Comparison of ENCODE assay signal across 8 mouse cellular contexts in the genomic region with DNA sequence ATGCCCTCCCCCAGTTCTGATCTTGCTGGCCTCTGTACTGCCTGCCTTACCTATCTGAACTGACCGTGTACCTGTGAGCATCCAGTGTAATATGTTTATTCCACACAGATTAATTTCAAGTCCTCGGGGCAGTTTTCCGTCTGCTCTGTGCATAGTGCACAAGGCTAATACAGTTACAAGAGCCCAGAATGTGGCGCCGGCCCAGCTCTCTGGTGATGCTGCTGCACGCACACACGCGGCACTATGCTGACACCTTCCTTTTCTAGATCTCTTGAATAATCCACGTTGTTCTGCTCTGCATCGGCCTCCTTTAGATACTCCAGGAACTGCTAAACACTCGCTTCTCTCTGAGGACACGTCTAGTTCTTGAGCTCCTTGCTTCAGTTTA. TPM values are rescaled to one million over a fixed set of nuclear protein-coding genes. Genes with fewer than 3 reads are reported as not detected.
DNase-seq lines count a peak whose midpoint lies in the region; ATAC-seq and TF ChIP-seq lines count a peak whose summit lies in the region.

No protein-coding gene starts in this region.

- no peak overlapping the region for H3K9ac ChIP-seq in heart, embryonic 15.5 days
- H3K9ac ChIP-seq in forebrain, embryonic 12.5 days = no peak overlapping the region
- no peak overlapping the region for H3K9ac ChIP-seq in liver, embryonic 12.5 days

- no peak for DNase-seq in heart, postnatal 36 days
- no peak for DNase-seq in Muller cell, postnatal 12 days (ENCODE audit: inconsistent ontology term)
- DNase-seq in embryo, embryonic 11 days = no peak
- DNase-seq in layer of hippocampus, postnatal 14 days (ENCODE audit: low spot score in 2 of 2) = no peak

- TF ChIP-seq CTCF in C2C12 (IDR thresholded peaks at IDR 0.05; ENCODE audit: control insufficient read depth, insufficient read depth, insufficient read length) = no peak

- H3K27me3 ChIP-seq in heart, embryonic 15.5 days = no peaks in the 10 kb centered on the region
- H3K27me3 ChIP-seq in C2C12 (ENCODE audit: control insufficient read depth, insufficient read depth, insufficient read length) = no peaks in the 10 kb centered on the region
- H3K27me3 ChIP-seq in forebrain, embryonic 12.5 days = peaks cover 25% of the 10 kb centered on the region
- no peaks in the 10 kb centered on the region for H3K27me3 ChIP-seq in liver, embryonic 12.5 days (replicated peaks)

- H3K4me1 ChIP-seq in heart, embryonic 15.5 days (replicated peaks) = peaks cover 11% of the 10 kb centered on the region
- H3K4me1 ChIP-seq in forebrain, embryonic 12.5 days = peaks cover 8% of the 10 kb centered on the region
- peaks cover 20% of the 10 kb centered on the region for H3K4me1 ChIP-seq in liver, embryonic 12.5 days

- WGBS in heart, embryonic 15.5 days = 45% methylated on average over 12 of the region's 12 CpGs
- WGBS in forebrain, embryonic 12.5 days = 58% methylated on average over 12 of the region's 12 CpGs
- WGBS in liver, embryonic 12.5 days (ENCODE audit: insufficient replicate concordance) = 44% methylated on average over 12 of the region's 12 CpGs

- no peaks in the 10 kb centered on the region for H3K9me3 ChIP-seq in heart, embryonic 15.5 days (replicated peaks)
- no peaks in the 10 kb centered on the region for H3K9me3 ChIP-seq in forebrain, embryonic 12.5 days
- H3K9me3 ChIP-seq in liver, embryonic 12.5 days (replicated peaks) = 0 out of 2 replicates have a peak, but pooled peaks cover 3% of the 10 kb centered on the region

- ATAC-seq in heart, embryonic 15.5 days (replicated peaks; ENCODE audit: insufficient number of reproducible peaks, insufficient read depth, low FRiP score, low read depth) = no peak
- ATAC-seq in forebrain, embryonic 12.5 days (ENCODE audit: low FRiP score) = no peak; the same call in none of the 2 replicates
- ATAC-seq in liver, embryonic 12.5 days = peak; percentile 35

- H3K4me2 ChIP-seq in heart, embryonic 15.5 days = peak overlapping the region; percentile 62
- H3K4me2 ChIP-seq in forebrain, embryonic 12.5 days = peak overlapping the region; percentile 50
- H3K4me2 ChIP-seq in liver, embryonic 12.5 days = peak overlapping the region; percentile 66

- no peaks in the 10 kb centered on the region for H3K79me3 ChIP-seq in C2C12 (ENCODE audit: low read depth)

- 0 out of 2 replicates have a peak overlapping the region, but pooled peaks have one; percentile 28 for H3K4me3 ChIP-seq in heart, embryonic 15.5 days
- no peak overlapping the region for H3K4me3 ChIP-seq in C2C12 (ENCODE audit: insufficient read depth, poor library complexity, severe bottlenecking)
- H3K4me3 ChIP-seq in forebrain, embryonic 12.5 days (replicated peaks) = no peak overlapping the region
- peak overlapping the region; percentile 36; the same call in 1 of the 2 replicates for H3K4me3 ChIP-seq in liver, embryonic 12.5 days

- peak overlapping the region; percentile 18 for H3ac ChIP-seq in C2C12 (ENCODE audit: control insufficient read depth, insufficient read length, low read depth)

- no peak overlapping the region for H3K27ac ChIP-seq in heart, embryonic 15.5 days
- H3K27ac ChIP-seq in forebrain, embryonic 12.5 days = no peak overlapping the region
- H3K27ac ChIP-seq in liver, embryonic 12.5 days = no peak overlapping the region

- no peaks in the 10 kb centered on the region for H3K36me3 ChIP-seq in heart, embryonic 15.5 days
- no peaks in the 10 kb centered on the region for H3K36me3 ChIP-seq in C2C12 (ENCODE audit: control insufficient read depth, insufficient read depth)
- H3K36me3 ChIP-seq in forebrain, embryonic 12.5 days (replicated peaks) = no peaks in the 10 kb centered on the region
- no peaks in the 10 kb centered on the region for H3K36me3 ChIP-seq in liver, embryonic 12.5 days

- intact Hi-C loops in heart, postnatal 36 days (cut with DNase I) = loop anchor here (1.0 to 10.0 kb wide), 4 partner anchors 71 to 211 kb away; partner anchors contain the start of gene Yeats4

- no peaks in the 10 kb centered on the region for H3K79me2 ChIP-seq in C2C12 (ENCODE audit: control insufficient read depth, insufficient read depth)

TF ChIP-seq in C2C12, 6 proteins besides CTCF, POLR2A, EP300 and RAD21:
- TF ChIP-seq FOSL1 (IDR thresholded peaks at IDR 0.05; ENCODE audit: insufficient read depth, low read length, poor library complexity, severe bottlenecking) (no peak), MYOD1 (IDR thresholded peaks at IDR 0.05; ENCODE audit: control insufficient read depth, insufficient read length, low read depth) (no peak), MYOG (IDR thresholded peaks at IDR 0.05; ENCODE audit: control insufficient read depth, extremely low read depth, insufficient read length) (no peak), MAX (IDR thresholded peaks at IDR 0.05) (no peak), USF1 (IDR thresholded peaks at IDR 0.05; ENCODE audit: low read depth) (no peak), CEBPB (IDR thresholded peaks at IDR 0.05; ENCODE audit: low read depth) (no peak)

RNA-seq across cellular contexts. Expression of gene Cpsf6, which starts 55.9 kb away (rescaled TPM):
- polyA plus RNA-seq in heart, embryonic 15.5 days (2015; fragmentation: Nextera tagmentation; extraction: Ambion mirVana) = 78.5 and 85.9 TPM in 2 replicates
- total RNA-seq in heart, postnatal 36 days (2021) = 10 to 100 TPM; 30.0 to 33.7 TPM
- polyA plus RNA-seq in C2C12 (2012; fragmentation: generic; extraction: Trizol) = 36.6 TPM
- polyA plus RNA-seq in forebrain, embryonic 12.5 days (2016; fragmentation: Nextera tagmentation; extraction: Ambion mirVana) = 301 and 313 TPM in 2 replicates
- polyA plus RNA-seq in liver, embryonic 12.5 days (2016; fragmentation: Nextera tagmentation; extraction: Ambion mirVana) = 92.5 and 96.8 TPM in 2 replicates
- total RNA-seq in layer of hippocampus, postnatal 14 days (2021) = 100 to 1,000 TPM; 107 to 114 TPM

Comparison
In these comparisons a context has a peak if more than half of its experiments do, and no peak if none do; other contexts are left out.
1. H3K4me3 ChIP-seq: peak in heart, embryonic 15.5 days (single experiment) and liver, embryonic 12.5 days (single experiment); none in C2C12 (single experiment) and forebrain, embryonic 12.5 days (single experiment).
2. Peak in every context shown above with its lines, with median percentiles within 50 percentile points of each other: H3K4me2 ChIP-seq.